Mouse (Mus musculus) stomach, embryonic 14.5 days (tissue): Measurements from ENCODE around the gene Tnrc6b. TPM values are rescaled to one million over a fixed set of nuclear protein-coding genes. Genes with fewer than 3 reads are reported as not detected.

Experiments
- ATAC-seq: fragments of 200-750 bp; cut with Nextera tagmentation; 2 replicates; pipeline ENCODE4 v1.8.0; 2017; ENCODE audit warnings: low read depth, moderate TSS enrichment; ENCODE audit not compliant: insufficient number of reproducible peaks, insufficient read depth, low FRiP score
- H3K27ac ChIP-seq: fragments of 300-500 bp; sonication (generic); 2 replicates; pipeline ENCODE4 v1.5.1; 2014; ENCODE audit warnings: mild to moderate bottlenecking, low read length, moderate library complexity, mixed read lengths
- H3K27me3 ChIP-seq: fragments of 300-500 bp; sonication (generic); 2 replicates; pipeline ENCODE4 v1.6.1; 2014; ENCODE audit warnings: low read length, control low read depth, mixed read lengths; ENCODE audit not compliant: control insufficient read depth, insufficient read depth
- H3K36me3 ChIP-seq: fragments of 300-500 bp; sonication (generic); 2 replicates; pipeline ENCODE4 v1.6.1; 2014; ENCODE audit warnings: mild to moderate bottlenecking, control low read depth, low read length, moderate library complexity, mixed read lengths; ENCODE audit not compliant: control insufficient read depth, insufficient read depth
- H3K4me1 ChIP-seq: fragments of 300-500 bp; sonication (generic); 2 replicates; pipeline ENCODE4 v1.6.1; 2014; ENCODE audit warnings: low read length, control low read depth, mixed read lengths; ENCODE audit not compliant: control insufficient read depth, insufficient read depth
- H3K4me2 ChIP-seq: fragments of 300-500 bp; sonication (generic); replicated peaks from 2 replicates; pipeline ENCODE4 v1.6.1; 2014; ENCODE audit warnings: low read depth, low read length, control low read depth
- H3K4me3 ChIP-seq: fragments of 300-500 bp; sonication (generic); 2 replicates; pipeline ENCODE4 v1.5.1; 2014; ENCODE audit warnings: low read depth, low read length, control low read depth
- H3K9ac ChIP-seq: fragments of 300-500 bp; sonication (generic); replicated peaks from 2 replicates; pipeline ENCODE4 v1.6.1; 2014; ENCODE audit warnings: low read depth, mild to moderate bottlenecking, control low read depth, low read length, moderate library complexity, mixed read lengths
- H3K9me3 ChIP-seq: fragments of 300-500 bp; sonication (generic); 2 replicates; pipeline ENCODE4 v1.6.1; 2016; ENCODE audit warnings: low read depth, low read length, control low read depth; ENCODE audit not compliant: control insufficient read depth
- WGBS: fragments of 180-500 bp; shearing (Covaris S2); extraction: QIAGEN DNeasy Blood & Tissue Kit; methylation state at CpG from one replicate; pipeline ENCODE4 v1.1.7; 2014; 5-methylcytosine and 5-hydroxymethylcytosine counted together
- polyA plus RNA-seq: library from polyadenylated mRNA; unstranded; fragments of >200 nt; fragmentation: Nextera tagmentation; extraction: Ambion mirVana; gene quantifications from 2 replicates; pipeline ENCODE4 v1.2.1, GENCODE M21; 2014

Gene Tnrc6b
- polyA plus RNA-seq, 1 experiment from 2014 or later = 25.5 TPM

- H3K27me3 ChIP-seq = no peaks in the 10 kb centered on the region
- H3K4me3 ChIP-seq = no peak overlapping the region
- no peaks in the 10 kb centered on the region for H3K9me3 ChIP-seq
- WGBS = 52% methylated on average over 3 of the region's 3 CpGs
- H3K27ac ChIP-seq = no peak overlapping the region
- no peak for ATAC-seq
- peaks cover 11% of the 10 kb centered on the region; the same call in 1 of the 2 replicates for H3K4me1 ChIP-seq
- H3K9ac ChIP-seq = no peak overlapping the region
- H3K36me3 ChIP-seq = no peaks in the 10 kb centered on the region
- no peak overlapping the region for H3K4me2 ChIP-seq
Observed at GRCm38 (mm10) chr15:80836246-80836645, 125.1 kb downstream of the Tnrc6b start.

- no peak overlapping the region for H3K4me3 ChIP-seq
- H3K4me2 ChIP-seq = no peak overlapping the region
- H3K27me3 ChIP-seq = no peaks in the 10 kb centered on the region
- peaks cover 9% of the 10 kb centered on the region; the same call in 1 of the 2 replicates for H3K4me1 ChIP-seq
- no peak overlapping the region for H3K27ac ChIP-seq
- H3K9me3 ChIP-seq = no peaks in the 10 kb centered on the region
- H3K36me3 ChIP-seq = no peaks in the 10 kb centered on the region
- 56% methylated on average over 4 of the region's 4 CpGs for WGBS
- H3K9ac ChIP-seq = no peak overlapping the region
- no peak for ATAC-seq
Observed at GRCm38 (mm10) chr15:80838836-80839235, 127.7 kb downstream of the Tnrc6b start.

GRCm38 (mm10) chr15:80839653-80840420 lies 128.7 kb downstream of the Tnrc6b start:
- Histone ChIP-seq H3K4me2 (no peak overlapping the region), H3K4me3 (no peak overlapping the region), H3K9ac (no peak overlapping the region), H3K4me1 (peaks cover 9% of the 10 kb centered on the region; the same call in 1 of the 2 replicates), H3K27me3 (no peaks in the 10 kb centered on the region), H3K27ac (no peak overlapping the region), H3K36me3 (no peaks in the 10 kb centered on the region), H3K9me3 (no peaks in the 10 kb centered on the region)
- ATAC-seq = no peak
- WGBS = 71% methylated on average over 9 of the region's 9 CpGs

- H3K9ac ChIP-seq = no peak overlapping the region
- H3K4me3 ChIP-seq = no peak overlapping the region
- H3K4me2 ChIP-seq = no peak overlapping the region
- no peaks in the 10 kb centered on the region for H3K36me3 ChIP-seq
- WGBS = 75% methylated on average over 1 of the region's 1 CpGs
- no peak for ATAC-seq
- H3K27ac ChIP-seq = no peak overlapping the region
- 0 out of 2 replicates have a peak, but pooled peaks cover 3% of the 10 kb centered on the region for H3K4me1 ChIP-seq
- no peaks in the 10 kb centered on the region for H3K27me3 ChIP-seq
- H3K9me3 ChIP-seq = no peaks in the 10 kb centered on the region
Observed at GRCm38 (mm10) chr15:80844262-80844661, 133.1 kb downstream of the Tnrc6b start.

- H3K36me3 ChIP-seq = no peaks in the 10 kb centered on the region
- WGBS = 92% methylated on average over 2 of the region's 2 CpGs
- H3K27ac ChIP-seq = no peak overlapping the region
- no peak overlapping the region for H3K4me3 ChIP-seq
- no peak overlapping the region for H3K9ac ChIP-seq
- 0 out of 2 replicates have a peak, but pooled peaks cover 3% of the 10 kb centered on the region for H3K4me1 ChIP-seq
- no peak for ATAC-seq
- H3K27me3 ChIP-seq = no peaks in the 10 kb centered on the region
- H3K9me3 ChIP-seq = no peaks in the 10 kb centered on the region
- no peak overlapping the region for H3K4me2 ChIP-seq
Observed at GRCm38 (mm10) chr15:80844926-80845325, 133.8 kb downstream of the Tnrc6b start.

- 64% methylated on average over 8 of the region's 8 CpGs for WGBS
- Histone ChIP-seq H3K9me3 (no peaks in the 10 kb centered on the region), H3K4me1 (0 out of 2 replicates have a peak, but pooled peaks cover 6% of the 10 kb centered on the region), H3K27me3 (no peaks in the 10 kb centered on the region), H3K9ac (no peak overlapping the region), H3K36me3 (no peaks in the 10 kb centered on the region), H3K27ac (0 out of 2 replicates have a peak overlapping the region, but pooled peaks have one; percentile 21), H3K4me2 (no peak overlapping the region), H3K4me3 (no peak overlapping the region)
- no peak for ATAC-seq
Observed at GRCm38 (mm10) chr15:80850004-80850403, 138.9 kb downstream of the Tnrc6b start.

GRCm38 (mm10) chr15:80850682-80851475 lies 139.8 kb downstream of the Tnrc6b start:
- 79% methylated on average over 7 of the region's 7 CpGs for WGBS
- no peak overlapping the region for H3K9ac ChIP-seq
- no peaks in the 10 kb centered on the region for H3K9me3 ChIP-seq
- no peak overlapping the region for H3K4me3 ChIP-seq
- no peak overlapping the region for H3K4me2 ChIP-seq
- H3K36me3 ChIP-seq = no peaks in the 10 kb centered on the region
- H3K4me1 ChIP-seq = 0 out of 2 replicates have a peak, but pooled peaks cover 6% of the 10 kb centered on the region
- ATAC-seq = no peak
- H3K27ac ChIP-seq = no peak overlapping the region
- no peaks in the 10 kb centered on the region for H3K27me3 ChIP-seq

- H3K27me3 ChIP-seq = no peaks in the 10 kb centered on the region
- 0 out of 2 replicates have a peak, but pooled peaks cover 3% of the 10 kb centered on the region for H3K4me1 ChIP-seq
- H3K27ac ChIP-seq = no peak overlapping the region
- 93% methylated on average over 5 of the region's 5 CpGs for WGBS
- H3K9me3 ChIP-seq = no peaks in the 10 kb centered on the region
- no peak overlapping the region for H3K9ac ChIP-seq
- H3K4me2 ChIP-seq = no peak overlapping the region
- no peak overlapping the region for H3K4me3 ChIP-seq
- H3K36me3 ChIP-seq = no peaks in the 10 kb centered on the region
- ATAC-seq = no peak
Observed at GRCm38 (mm10) chr15:80852122-80852521, 141.0 kb downstream of the Tnrc6b start.
